Mouse (Mus musculus) heart, adult 2 months (tissue): ENCODE data around the gene Ncor2.

Experiments
- CTCF ChIP-seq: fragments of 200-600 bp; IDR thresholded peaks from 2 replicates; pipeline ENCODE4 v1.8.1; 2022; ENCODE audit warnings: antibody characterized with exemption, mild to moderate bottlenecking, moderate library complexity
- EP300 ChIP-seq: fragments of 200-500 bp; IDR thresholded peaks from 2 replicates; pipeline ENCODE4 v1.6.1; 2011; ENCODE audit warnings: low read depth, low read length, control low read depth; ENCODE audit not compliant: insufficient read depth

GRCm38 (mm10) chr5:125021298-125021697 lies 157.7 kb downstream of the Ncor2 start:
- peak; percentile 64; the same call in 1 of the 2 replicates for TF ChIP-seq EP300
- no peak for TF ChIP-seq CTCF
